Mouse (Mus musculus): ENCODE results near the gene Irgm2. TPM values are rescaled to one million over a fixed set of nuclear protein-coding genes. Genes with fewer than 3 reads are reported as not detected.

The Irgm2 gene
- total RNA-seq, 2 experiments from 2014 or later, result 17.7 to 24.0 TPM

GRCm38 (mm10) chr11:58249203-58249981, 50.0 kb downstream of the Irgm2 start:
- ATAC-seq (replicated peaks; ENCODE audit: low FRiP score, poor library complexity, severe bottlenecking), result no peak

GRCm38 (mm10) chr11:58250550-58250949, 51.1 kb downstream of the Irgm2 start:
- ATAC-seq (replicated peaks; ENCODE audit: low FRiP score, poor library complexity, severe bottlenecking), result no peak

GRCm38 (mm10) chr11:58254411-58254810, 55.0 kb downstream of the Irgm2 start:
- ATAC-seq (replicated peaks; ENCODE audit: low FRiP score, poor library complexity, severe bottlenecking), result no peak

GRCm38 (mm10) chr11:58257816-58258215, 58.4 kb downstream of the Irgm2 start:
- ATAC-seq (replicated peaks; ENCODE audit: low FRiP score, poor library complexity, severe bottlenecking), result no peak

- ATAC-seq (replicated peaks; ENCODE audit: low FRiP score, poor library complexity, severe bottlenecking), result no peak
These were observed 60.7 kb downstream of the Irgm2 start for GRCm38 (mm10) chr11:58260156-58260555.

GRCm38 (mm10) chr11:58261826-58262225, 62.4 kb downstream of the Irgm2 start:
- no peak for ATAC-seq (replicated peaks; ENCODE audit: low FRiP score, poor library complexity, severe bottlenecking)

GRCm38 (mm10) chr11:58262336-58262735, 62.9 kb downstream of the Irgm2 start:
- no peak for ATAC-seq (replicated peaks; ENCODE audit: low FRiP score, poor library complexity, severe bottlenecking)

GRCm38 (mm10) chr11:58263516-58263915, 64.1 kb downstream of the Irgm2 start:
- no peak for ATAC-seq (replicated peaks; ENCODE audit: low FRiP score, poor library complexity, severe bottlenecking)

- ATAC-seq (replicated peaks; ENCODE audit: low FRiP score, poor library complexity, severe bottlenecking), result no peak
These were observed 65.1 kb downstream of the Irgm2 start for GRCm38 (mm10) chr11:58264546-58264945.

- ATAC-seq (replicated peaks; ENCODE audit: low FRiP score, poor library complexity, severe bottlenecking), result no peak
These were observed 68.9 kb downstream of the Irgm2 start for GRCm38 (mm10) chr11:58268285-58268684.

Other genes starting within 250 kb of the Irgm2 start
- 24.0 and 31.6 TPM in 2 replicates for gene Larp1, start 190.6 kb upstream of the Irgm2 start, total RNA-seq (2015; ENCODE audit: low replicate concordance)
- 13.2 and 13.4 TPM in 2 replicates for gene Larp1, start 190.6 kb upstream of the Irgm2 start, total RNA-seq (2017; ENCODE audit: low replicate concordance)
- gene Gm12248, start 106.5 kb upstream of the Irgm2 start, total RNA-seq (2015; ENCODE audit: low replicate concordance), result not detected in 2 replicates
- gene Gm12248, start 106.5 kb upstream of the Irgm2 start, total RNA-seq (2017; ENCODE audit: low replicate concordance), result not detected in 2 replicates
- gene Cnot8, start 95.5 kb upstream of the Irgm2 start, total RNA-seq (2015; ENCODE audit: low replicate concordance), result 17.8 and 22.3 TPM in 2 replicates
- gene Cnot8, start 95.5 kb upstream of the Irgm2 start, total RNA-seq (2017; ENCODE audit: low replicate concordance), result 24.5 and 26.5 TPM in 2 replicates
- gene Gemin5, start 31.1 kb upstream of the Irgm2 start, total RNA-seq (2015; ENCODE audit: low replicate concordance), result 2.9 and 3.1 TPM in 2 replicates
- gene Gemin5, start 31.1 kb upstream of the Irgm2 start, total RNA-seq (2017; ENCODE audit: low replicate concordance), result 2.0 and 3.6 TPM in 2 replicates
- gene Mrpl22, start 28.0 kb upstream of the Irgm2 start, total RNA-seq (2015; ENCODE audit: low replicate concordance), result 24.0 and 27.7 TPM in 2 replicates
- gene Mrpl22, start 28.0 kb upstream of the Irgm2 start, total RNA-seq (2017; ENCODE audit: low replicate concordance), result 7.5 and 16.2 TPM in 2 replicates
- 16.3 and 19.9 TPM in 2 replicates for gene Igtp, start 62 bp upstream of the Irgm2 start, total RNA-seq (2015; ENCODE audit: low replicate concordance)
- gene Igtp, start 62 bp upstream of the Irgm2 start, total RNA-seq (2017; ENCODE audit: low replicate concordance), result 21.7 and 22.6 TPM in 2 replicates
- gene 4930438A08Rik, start 75.2 kb downstream of the Irgm2 start, total RNA-seq (2015; ENCODE audit: low replicate concordance), result 18.4 and 20.9 TPM in 2 replicates
- 11.7 and 16.9 TPM in 2 replicates for gene 4930438A08Rik, start 75.2 kb downstream of the Irgm2 start, total RNA-seq (2017; ENCODE audit: low replicate concordance)
- gene Zfp692, start 107.5 kb downstream of the Irgm2 start, total RNA-seq (2015; ENCODE audit: low replicate concordance), result 1.5 and 4.6 TPM in 2 replicates
- 3.8 and 3.9 TPM in 2 replicates for gene Zfp692, start 107.5 kb downstream of the Irgm2 start, total RNA-seq (2017; ENCODE audit: low replicate concordance)
- 15.0 and 31.9 TPM in 2 replicates for gene Zfp672, start 130.7 kb downstream of the Irgm2 start, total RNA-seq (2015; ENCODE audit: low replicate concordance)
- gene Zfp672, start 130.7 kb downstream of the Irgm2 start, total RNA-seq (2017; ENCODE audit: low replicate concordance), result 28.5 and 31.1 TPM in 2 replicates
- gene Sh3bp5l, start 131.1 kb downstream of the Irgm2 start, total RNA-seq (2015; ENCODE audit: low replicate concordance), result 13.6 and 20.0 TPM in 2 replicates
- gene Sh3bp5l, start 131.1 kb downstream of the Irgm2 start, total RNA-seq (2017; ENCODE audit: low replicate concordance), result 31.9 and 94.6 TPM in 2 replicates
- gene Lypd8, start 179.4 kb downstream of the Irgm2 start, total RNA-seq (2015; ENCODE audit: low replicate concordance), result not detected in 2 replicates
- not detected in 2 replicates for gene Lypd8, start 179.4 kb downstream of the Irgm2 start, total RNA-seq (2017; ENCODE audit: low replicate concordance)
- not detected in 2 replicates for gene 1810065E05Rik, start 221.5 kb downstream of the Irgm2 start, total RNA-seq (2015; ENCODE audit: low replicate concordance)
- not detected in 2 replicates for gene 1810065E05Rik, start 221.5 kb downstream of the Irgm2 start, total RNA-seq (2017; ENCODE audit: low replicate concordance)
- gene Gm12253, start 232.9 kb downstream of the Irgm2 start, total RNA-seq (2015; ENCODE audit: low replicate concordance), result not detected in 2 replicates
- not detected in 2 replicates for gene Gm12253, start 232.9 kb downstream of the Irgm2 start, total RNA-seq (2017; ENCODE audit: low replicate concordance)

Measured in erythroblast, adult 5-6 weeks (primary cell).